Mouse (Mus musculus): ENCODE measurements at regions not wholly inside any gene's neighbourhood (a gene's known extent, or its start where the extent isn't known, plus 50 kb on each side); places are given as distances from the start of the nearest gene placed in this dataset.

DNA sequence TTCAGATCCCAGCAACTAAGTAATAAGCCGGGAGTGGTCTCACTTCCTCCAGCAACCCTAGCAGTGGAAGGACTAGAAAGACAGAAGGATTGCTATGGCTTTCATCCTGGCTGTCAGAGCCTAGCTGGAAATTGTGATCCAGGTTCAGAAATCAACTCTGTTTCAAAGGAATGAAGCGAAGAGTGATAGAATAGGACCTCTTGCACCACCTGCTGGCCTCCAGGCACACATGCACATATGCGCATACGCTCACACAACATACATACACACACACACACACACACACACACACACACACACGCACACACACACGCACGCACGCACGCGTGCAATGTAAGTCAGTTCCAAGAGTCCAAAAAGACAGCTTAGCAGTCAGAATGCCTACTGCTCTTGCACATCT is 147.1 kb downstream of the Gsdmc2 start:
- H3K4me3 ChIP-seq (ENCODE audit: control insufficient read depth in 1 of 2, insufficient read depth in 1 of 2, low read depth in 2 of 2, low read length in 2 of 2) = no peak overlapping the region
- H3K36me3 ChIP-seq (ENCODE audit: control insufficient read depth in 1 of 2, insufficient read depth in 2 of 2, low read length in 2 of 2) = no peaks in the 10 kb centered on the region
- H3K9me3 ChIP-seq (replicated peaks; ENCODE audit: insufficient read depth, low read length) = no peaks in the 10 kb centered on the region
- H3K9ac ChIP-seq (ENCODE audit: control insufficient read depth, low read depth, low read length, poor library complexity, severe bottlenecking) = no peak overlapping the region
- no peak for DNase-seq (ENCODE audit: low read depth, low spot score)
- TF ChIP-seq EP300 (IDR thresholded peaks at IDR 0.05; ENCODE audit: low read depth in 1 of 2, low read length in 2 of 2) = no peak
- peak; percentile 3 for TF ChIP-seq RAD21 (IDR thresholded peaks at IDR 0.05; ENCODE audit: low read depth, low read length)
- TF ChIP-seq CTCF (IDR thresholded peaks at IDR 0.05 in 2 of 3, conservative IDR thresholded peaks at IDR 0.05 in 1 of 3; ENCODE audit: control insufficient read depth in 1 of 3, insufficient read depth in 1 of 3, low read depth in 2 of 3, low read length in 3 of 3, poor library complexity in 1 of 3, severe bottlenecking in 1 of 3) = peak in 2 of 3 experiments; percentile 9 to 34; a peak in 2 of 6 replicates
- TF ChIP-seq POLR2A (IDR thresholded peaks at IDR 0.05; ENCODE audit: control insufficient read depth in 1 of 2, insufficient read depth in 1 of 2, low read depth in 1 of 2, low read length in 2 of 2, poor library complexity in 1 of 2) = no peak
- H3K27me3 ChIP-seq (ENCODE audit: control insufficient read depth in 1 of 2, insufficient read depth in 2 of 2, low read length in 2 of 2) = no peaks in the 10 kb centered on the region
- no peaks in the 10 kb centered on the region for H3K4me1 ChIP-seq (ENCODE audit: control insufficient read depth in 1 of 2, insufficient read depth in 2 of 2, low read length in 2 of 2)
- H3K27ac ChIP-seq (ENCODE audit: control insufficient read depth, low read depth, low read length) = no peak overlapping the region
- no peaks in the 10 kb centered on the region for H3K79me2 ChIP-seq (ENCODE audit: control insufficient read depth, insufficient read depth, low read length, poor library complexity)

- no peaks in the 10 kb centered on the region for H3K27me3 ChIP-seq (ENCODE audit: control insufficient read depth in 1 of 2, insufficient read depth in 2 of 2, low read length in 2 of 2)
- no peak overlapping the region for H3K27ac ChIP-seq (ENCODE audit: control insufficient read depth, low read depth, low read length)
- TF ChIP-seq ZKSCAN1 (IDR thresholded peaks at IDR 0.05; ENCODE audit: low read depth, low read length) = no peak
- TF ChIP-seq NELFE (IDR thresholded peaks at IDR 0.05; ENCODE audit: low read depth, low read length) = no peak
- no peak for TF ChIP-seq POLR2AphosphoS2 (IDR thresholded peaks at IDR 0.05; ENCODE audit: low read length)
- no peak for TF ChIP-seq GABPA (IDR thresholded peaks at IDR 0.05; ENCODE audit: low read depth, low read length)
- TF ChIP-seq KAT2A (conservative IDR thresholded peaks at IDR 0.05; ENCODE audit: low read depth, low read length) = no peak
- no peak for TF ChIP-seq SIN3A (IDR thresholded peaks at IDR 0.05; ENCODE audit: low read length)
- no peak for TF ChIP-seq TAL1 (IDR thresholded peaks at IDR 0.05; ENCODE audit: low read length)
- TF ChIP-seq MEF2A (IDR thresholded peaks at IDR 0.05; ENCODE audit: extremely low read depth, insufficient replicate concordance, low read depth, low read length, poor library complexity, severe bottlenecking) = no peak
- TF ChIP-seq USF2 (IDR thresholded peaks at IDR 0.05; ENCODE audit: borderline replicate concordance in 1 of 2, insufficient read depth in 1 of 2, low read depth in 1 of 2, low read length in 2 of 2) = no peak
- TF ChIP-seq ZNF384 (IDR thresholded peaks at IDR 0.05; ENCODE audit: low read depth, low read length) = no peak
- no peak for TF ChIP-seq RAD21 (IDR thresholded peaks at IDR 0.05; ENCODE audit: low read depth, low read length)
- DNase-seq (ENCODE audit: low read depth, low spot score) = no peak
- no peaks in the 10 kb centered on the region for H3K79me2 ChIP-seq (ENCODE audit: control insufficient read depth, insufficient read depth, low read length, poor library complexity)
- no peaks in the 10 kb centered on the region for H3K4me1 ChIP-seq (ENCODE audit: control insufficient read depth in 1 of 2, insufficient read depth in 2 of 2, low read length in 2 of 2)
- no peaks in the 10 kb centered on the region for H3K36me3 ChIP-seq (ENCODE audit: control insufficient read depth in 1 of 2, insufficient read depth in 2 of 2, low read length in 2 of 2)
- H3K9me3 ChIP-seq (replicated peaks; ENCODE audit: insufficient read depth, low read length) = no peaks in the 10 kb centered on the region
- H3K9ac ChIP-seq (ENCODE audit: control insufficient read depth, low read depth, low read length, poor library complexity, severe bottlenecking) = no peak overlapping the region
- no peak overlapping the region for H3K4me3 ChIP-seq (ENCODE audit: control insufficient read depth in 1 of 2, insufficient read depth in 1 of 2, low read depth in 2 of 2, low read length in 2 of 2)
These were observed 150.8 kb downstream of the Gsdmc2 start for GRCm38 (mm10) chr15:63694150-63694549.

GRCm38 (mm10) chr15:63693561-63693960 is 151.4 kb downstream of the Gsdmc2 start:
- H3K27me3 ChIP-seq (ENCODE audit: control insufficient read depth in 1 of 2, insufficient read depth in 2 of 2, low read length in 2 of 2) = no peaks in the 10 kb centered on the region
- no peak overlapping the region for H3K27ac ChIP-seq (ENCODE audit: control insufficient read depth, low read depth, low read length)
- H3K79me2 ChIP-seq (ENCODE audit: control insufficient read depth, insufficient read depth, low read length, poor library complexity) = no peaks in the 10 kb centered on the region
- no peak for DNase-seq (ENCODE audit: low read depth, low spot score)
- TF ChIP-seq CHD2 (IDR thresholded peaks at IDR 0.05; ENCODE audit: low read length) = no peak
- no peaks in the 10 kb centered on the region for H3K9me3 ChIP-seq (replicated peaks; ENCODE audit: insufficient read depth, low read length)
- H3K4me1 ChIP-seq (ENCODE audit: control insufficient read depth in 1 of 2, insufficient read depth in 2 of 2, low read length in 2 of 2) = no peaks in the 10 kb centered on the region
- no peaks in the 10 kb centered on the region for H3K36me3 ChIP-seq (ENCODE audit: control insufficient read depth in 1 of 2, insufficient read depth in 2 of 2, low read length in 2 of 2)
- H3K4me3 ChIP-seq (ENCODE audit: control insufficient read depth in 1 of 2, insufficient read depth in 1 of 2, low read depth in 2 of 2, low read length in 2 of 2) = no peak overlapping the region
- H3K9ac ChIP-seq (ENCODE audit: control insufficient read depth, low read depth, low read length, poor library complexity, severe bottlenecking) = no peak overlapping the region
